Mouse (Mus musculus) thymus, postnatal 0 days (tissue): ENCODE measurements around the gene Lmntd2. TPM values are rescaled to one million over a fixed set of nuclear protein-coding genes. Genes with fewer than 3 reads are reported as not detected.

Experiments
- DNase-seq: peaks from one replicate; pipeline ENCODE4 v3.0.0-alpha.2; 2015; ENCODE audit warnings: low spot score
- microRNA counts: library from miRNA; unstranded; fragments of <30 nt; microRNA quantifications from one replicate; lab custom pipeline; 2015
- microRNA-seq: library from miRNA; unstranded; fragments of <30 nt; microRNA quantifications from one replicate; pipeline ENCODE4, GENCODE M21; 2016; ENCODE audit warnings: borderline number of aligned reads
- polyA plus RNA-seq: library from polyadenylated mRNA; unstranded; fragments of >200 nt; fragmentation: Nextera tagmentation; extraction: Ambion mirVana; gene quantifications from 2 replicates; pipeline ENCODE4 v1.2.1, GENCODE M21; 2015

Gene Lmntd2
- polyA plus RNA-seq, 1 experiment from 2014 or later, result 1.8 TPM

GRCm38 (mm10) chr7:141191036-141191435 lies 22.8 kb downstream of the Lmntd2 start:
- no peak for DNase-seq

- no peak for DNase-seq
These were observed 23.7 kb downstream of the Lmntd2 start for GRCm38 (mm10) chr7:141190220-141190619.

GRCm38 (mm10) chr7:141188733-141189132 lies 25.1 kb downstream of the Lmntd2 start:
- DNase-seq, result no peak

- DNase-seq, result no peak
These were observed 25.7 kb downstream of the Lmntd2 start for GRCm38 (mm10) chr7:141188194-141188593.

GRCm38 (mm10) chr7:141176173-141176572 lies 37.7 kb downstream of the Lmntd2 start:
- peak; percentile 85 for DNase-seq

- no peak for DNase-seq
These were observed 38.8 kb downstream of the Lmntd2 start for GRCm38 (mm10) chr7:141175068-141175467.

- DNase-seq, result no peak
These were observed 40.5 kb downstream of the Lmntd2 start for GRCm38 (mm10) chr7:141173323-141173850.

GRCm38 (mm10) chr7:141172116-141173006 lies 41.5 kb downstream of the Lmntd2 start, which contains the start of gene Rnh1:
Gene Rnh1 (minus strand): TSS chr7:141172857.
- peak; percentile 95 for DNase-seq

- DNase-seq, result no peak
These were observed 44.0 kb downstream of the Lmntd2 start for GRCm38 (mm10) chr7:141169866-141170265.

- no peak for DNase-seq
These were observed 44.6 kb downstream of the Lmntd2 start for GRCm38 (mm10) chr7:141169300-141169699.

- DNase-seq, result peak; percentile 41
These were observed 45.3 kb downstream of the Lmntd2 start for GRCm38 (mm10) chr7:141168518-141168953.

GRCm38 (mm10) chr7:141167901-141168517 lies 45.9 kb downstream of the Lmntd2 start:
- no peak for DNase-seq

GRCm38 (mm10) chr7:141164850-141165249 lies 49.0 kb downstream of the Lmntd2 start:
- no peak for DNase-seq

- no peak for DNase-seq
These were observed 49.5 kb downstream of the Lmntd2 start for GRCm38 (mm10) chr7:141164397-141164796.

MicroRNAs within 50 kb of the gene (microRNA counts, 519-probe panel; counts per million panel counts)
- 5,689 counts per million, percentile 87 among the panel's probes with 10 or more counts for microRNA mmu-miR-210 (lab: Ali Mortazavi, UCI)

Small RNA genes lying within 50 kb of the gene (microRNA-seq; reads per million reads assigned to microRNA genes)
- 1,321 reads per million, percentile 75 among the genes with 10 or more reads in this experiment for gene Mir210

Other genes starting within 250 kb of the Lmntd2 start
- 109 and 131 TPM in 2 replicates for gene Ifitm1, start 246.9 kb downstream of the Lmntd2 start, polyA plus RNA-seq
- gene Ifitm3, start 203.3 kb downstream of the Lmntd2 start, polyA plus RNA-seq, result 987 and 1,033 TPM in 2 replicates
- gene Ifitm6, start 196.2 kb downstream of the Lmntd2 start, polyA plus RNA-seq, result 0.73 and 0.95 TPM in 2 replicates
- gene Gm17387, start 184.9 kb downstream of the Lmntd2 start, polyA plus RNA-seq, result not detected in 2 replicates
- 2.0 and 2.5 TPM in 2 replicates for gene B4galnt4, start 153.0 kb downstream of the Lmntd2 start, polyA plus RNA-seq
- 45.1 and 47.8 TPM in 2 replicates for gene Pkp3, start 135.9 kb downstream of the Lmntd2 start, polyA plus RNA-seq
- 45.9 and 51.9 TPM in 2 replicates for gene Sigirr, start 113.5 kb downstream of the Lmntd2 start, polyA plus RNA-seq
- gene Ano9, start 96.3 kb downstream of the Lmntd2 start, polyA plus RNA-seq, result 0.18 and 0.33 TPM in 2 replicates
- 25.5 and 28.8 TPM in 2 replicates for gene Ptdss2, start 91.7 kb downstream of the Lmntd2 start, polyA plus RNA-seq
- gene Rnh1, start 41.2 kb downstream of the Lmntd2 start, polyA plus RNA-seq, result 71.2 and 72.2 TPM in 2 replicates
- gene Hras, start 20.1 kb downstream of the Lmntd2 start, polyA plus RNA-seq, result 58.8 and 66.5 TPM in 2 replicates
- 2.5 and 2.9 TPM in 2 replicates for gene Lrrc56, start 19.9 kb downstream of the Lmntd2 start, polyA plus RNA-seq
- gene Rassf7, start 1.8 kb upstream of the Lmntd2 start, polyA plus RNA-seq, result 19.7 and 20.6 TPM in 2 replicates
- gene Phrf1, start 14.7 kb upstream of the Lmntd2 start, polyA plus RNA-seq, result 63.0 and 67.4 TPM in 2 replicates
- gene Irf7, start 52.4 kb upstream of the Lmntd2 start, polyA plus RNA-seq, result 46.6 and 46.7 TPM in 2 replicates
- 0.42 and 0.73 TPM in 2 replicates for gene Cdhr5, start 62.7 kb upstream of the Lmntd2 start, polyA plus RNA-seq
- 3.9 and 5.0 TPM in 2 replicates for gene Sct, start 65.1 kb upstream of the Lmntd2 start, polyA plus RNA-seq
- gene Drd4, start 77.9 kb upstream of the Lmntd2 start, polyA plus RNA-seq, result 0.33 and 0.40 TPM in 2 replicates
- 25.6 and 27.6 TPM in 2 replicates for gene Deaf1, start 113.6 kb upstream of the Lmntd2 start, polyA plus RNA-seq
- 43.0 and 45.6 TPM in 2 replicates for gene Tmem80, start 113.7 kb upstream of the Lmntd2 start, polyA plus RNA-seq
- gene Eps8l2, start 124.8 kb upstream of the Lmntd2 start, polyA plus RNA-seq, result 8.1 and 10.4 TPM in 2 replicates
- 379 and 423 TPM in 2 replicates for gene Taldo1, start 178.1 kb upstream of the Lmntd2 start, polyA plus RNA-seq
- gene Gatd1, start 200.1 kb upstream of the Lmntd2 start, polyA plus RNA-seq, result 52.1 and 53.8 TPM in 2 replicates
- gene Cend1, start 215.4 kb upstream of the Lmntd2 start, polyA plus RNA-seq, result 0.24 and 0.26 TPM in 2 replicates
- gene Slc25a22, start 223.8 kb upstream of the Lmntd2 start, polyA plus RNA-seq, result 19.0 and 19.1 TPM in 2 replicates
- 13.2 and 14.2 TPM in 2 replicates for gene Pidd1, start 229.9 kb upstream of the Lmntd2 start, polyA plus RNA-seq
- gene Rplp2, start 233.3 kb upstream of the Lmntd2 start, polyA plus RNA-seq, result 2,028 and 2,062 TPM in 2 replicates
- 49.2 and 50.5 TPM in 2 replicates for gene Pnpla2, start 241.1 kb upstream of the Lmntd2 start, polyA plus RNA-seq
- 6.1 and 8.9 TPM in 2 replicates for gene Cracr2b, start 247.0 kb upstream of the Lmntd2 start, polyA plus RNA-seq